11 mouse cellular contexts compared by ENCODE assay signal in the genomic region with DNA sequence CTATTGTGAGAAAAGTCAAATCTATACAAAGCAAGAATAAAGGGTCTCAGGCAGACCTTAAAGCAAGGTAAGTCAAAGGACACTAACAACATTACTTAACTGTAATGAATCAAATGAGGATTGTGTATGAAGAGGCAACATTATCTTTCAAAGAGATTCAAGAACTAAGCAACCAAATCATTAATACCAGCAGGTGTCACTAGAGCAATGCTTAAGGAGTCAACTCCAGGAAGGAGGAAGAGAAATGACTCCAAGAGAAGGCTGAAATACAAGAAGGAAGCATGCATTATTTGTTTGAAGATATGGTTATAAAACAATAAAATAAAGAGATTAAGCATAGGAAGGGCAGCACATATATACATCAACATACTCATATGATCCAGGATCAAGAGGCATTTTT.
DNase-seq lines count a peak whose midpoint lies in the region; ATAC-seq and TF ChIP-seq lines count a peak whose summit lies in the region.
"Had no signal": no experiment of that assay in that cellular context is flagged by ENCODE, and none has a peak within 500 bp of the region (broad histone marks: within the 10 kb centered on the region; RNA-seq: fewer than 3 reads in every experiment).

No protein-coding gene starts in this region.

- no peak overlapping the region for H3K4me3 ChIP-seq in heart, adult 2 months
- H3K4me3 ChIP-seq in lung, embryonic 14.5 days (ENCODE audit: low read depth, low read length): no peak overlapping the region
- H3K4me3 ChIP-seq in midbrain, postnatal 0 days (ENCODE audit: low read depth, low read length): no peak overlapping the region
- H3K4me3 ChIP-seq: lung, embryonic 15.5 days had no signal

- no peaks in the 10 kb centered on the region for H3K27me3 ChIP-seq in heart, adult 2 months (ENCODE audit: control insufficient read depth, insufficient read depth, low read length)
- H3K27me3 ChIP-seq in lung, embryonic 14.5 days (ENCODE audit: insufficient read depth, low read length): no peaks in the 10 kb centered on the region
- H3K27me3 ChIP-seq in midbrain, postnatal 0 days (ENCODE audit: insufficient read depth, low read length): no peaks in the 10 kb centered on the region
- H3K27me3 ChIP-seq: lung, embryonic 15.5 days had no signal

- TF ChIP-seq CTCF in heart, adult 2 months (IDR thresholded peaks at IDR 0.05): peak; percentile 62
- TF ChIP-seq CTCF in lung, embryonic 14.5 days (IDR thresholded peaks at IDR 0.05; ENCODE audit: low read depth): peak; percentile 58
- peak; percentile 89 for TF ChIP-seq CTCF in midbrain, postnatal 0 days (IDR thresholded peaks at IDR 0.05)

- no peak overlapping the region for H3K4me2 ChIP-seq in lung, embryonic 14.5 days
- H3K4me2 ChIP-seq in midbrain, postnatal 0 days (ENCODE audit: low read depth, low read length, poor library complexity, severe bottlenecking): no peak overlapping the region
- H3K4me2 ChIP-seq: lung, embryonic 15.5 days had no signal

- no peaks in the 10 kb centered on the region for H3K9me3 ChIP-seq in lung, embryonic 14.5 days (ENCODE audit: low read depth, low read length)
- H3K9me3 ChIP-seq in midbrain, postnatal 0 days (ENCODE audit: low read length): no peaks in the 10 kb centered on the region
- H3K9me3 ChIP-seq: lung, embryonic 15.5 days had no signal

- intact Hi-C loops in heart, adult 2 months (cut with DNase I): loop anchor here (1.0 to 10.0 kb wide), 2 partner anchors 973 to 1068 kb away; no protein-coding TSS in a partner anchor
- intact Hi-C loops in heart, postnatal 36 days (cut with DNase I): loop anchor here (2.0 kb wide), 1 partner anchor 1067 kb away; no protein-coding TSS in a partner anchor

- no peaks in the 10 kb centered on the region for H3K4me1 ChIP-seq in heart, adult 2 months (ENCODE audit: control insufficient read depth, insufficient read depth, low read length)
- H3K4me1 ChIP-seq in lung, embryonic 14.5 days (ENCODE audit: insufficient read depth): no peaks in the 10 kb centered on the region
- H3K4me1 ChIP-seq in midbrain, postnatal 0 days (ENCODE audit: insufficient read depth, low read length): no peaks in the 10 kb centered on the region
- H3K4me1 ChIP-seq: lung, embryonic 15.5 days had no signal

- H3K79me2 ChIP-seq in heart, adult 2 months (replicated peaks; ENCODE audit: control insufficient read depth, insufficient read depth, low read length): no peaks in the 10 kb centered on the region

- no peak for TF ChIP-seq EP300 in heart, adult 2 months (IDR thresholded peaks at IDR 0.05; ENCODE audit: insufficient read depth, low read depth, low read length)

- no peaks in the 10 kb centered on the region for H3K36me3 ChIP-seq in heart, adult 2 months (ENCODE audit: control insufficient read depth, insufficient read depth, low read length)
- H3K36me3 ChIP-seq in lung, embryonic 14.5 days (ENCODE audit: insufficient read depth): no peaks in the 10 kb centered on the region
- no peaks in the 10 kb centered on the region for H3K36me3 ChIP-seq in midbrain, postnatal 0 days (ENCODE audit: insufficient read depth, low read length)
- H3K36me3 ChIP-seq: lung, embryonic 15.5 days had no signal

- H3K27ac ChIP-seq in heart, adult 2 months: no peak overlapping the region
- no peak overlapping the region for H3K27ac ChIP-seq in lung, embryonic 14.5 days (ENCODE audit: low read depth)
- no peak overlapping the region for H3K27ac ChIP-seq in midbrain, postnatal 0 days (ENCODE audit: low read depth, low read length)
- H3K27ac ChIP-seq: lung, embryonic 15.5 days had no signal

- no peak for DNase-seq in heart, adult 2 months
- DNase-seq in heart, postnatal 36 days: no peak
- peak; percentile 78 for DNase-seq in lung, embryonic 14.5 days
- no peak for DNase-seq in lung, postnatal 14 days
- peak; percentile 77 for DNase-seq in NIH3T3 (ENCODE audit: low read depth)
- DNase-seq in midbrain, postnatal 0 days (ENCODE audit: low spot score): peak; percentile 71
- DNase-seq in spleen, postnatal 4 days (ENCODE audit: low spot score in 2 of 2): no peak
- no peak for DNase-seq in frontal cortex, postnatal 25 days (ENCODE audit: low spot score in 2 of 2)
- DNase-seq: kidney, adult 11 months; right cerebral cortex, postnatal 25 days had no signal

- no peak for ATAC-seq in lung, embryonic 14.5 days (ENCODE audit: insufficient read depth)
- no peak for ATAC-seq in midbrain, postnatal 0 days (ENCODE audit: low FRiP score)

- H3K9ac ChIP-seq in heart, adult 2 months (ENCODE audit: low read depth, low read length): no peak overlapping the region
- H3K9ac ChIP-seq in lung, embryonic 14.5 days: no peak overlapping the region
- H3K9ac ChIP-seq in midbrain, postnatal 0 days (replicated peaks; ENCODE audit: low read length, poor library complexity, severe bottlenecking): no peak overlapping the region
- H3K9ac ChIP-seq: lung, embryonic 15.5 days had no signal

- no peak for TF ChIP-seq POLR2A in heart, adult 2 months (IDR thresholded peaks at IDR 0.05; ENCODE audit: insufficient read depth, low read depth, low read length)

Comparison
In these comparisons a context has a peak if more than half of its experiments do, and no peak if none do; other contexts are left out.
1. DNase-seq: peak in lung, embryonic 14.5 days (single experiment), NIH3T3 (single experiment) and midbrain, postnatal 0 days (single experiment); none in heart, adult 2 months (0 of 2), heart, postnatal 36 days (0 of 2), lung, postnatal 14 days (single experiment), spleen, postnatal 4 days (0 of 2) and frontal cortex, postnatal 25 days (0 of 2).
2. Peak in every context shown above with its lines, with median percentiles within 50 percentile points of each other: CTCF ChIP-seq.